Mouse (Mus musculus): ENCODE measurements around the gene Sbno1. TPM values are rescaled to one million over a fixed set of nuclear protein-coding genes. Genes with fewer than 3 reads are reported as not detected.
"Not testable (repeated sequence)": the region's sequence is repeated elsewhere in the genome, so short reads cannot be mapped to it uniquely, and the experiment has no call there.

Sbno1 gene
- 56.4 and 57.2 TPM in 2 replicates for polyA plus RNA-seq (2012; rRNA removed)

- TF ChIP-seq POLR2A (IDR thresholded peaks at IDR 0.05; ENCODE audit: extremely low read depth, insufficient read depth, low read length) (0 out of 2 replicates have a peak, but pooled peaks have one; percentile 36), CTCF (IDR thresholded peaks at IDR 0.05; ENCODE audit: extremely low read depth, insufficient read depth, low read length) (no peak)
- peak within 1 kb of the TSS; percentile 99 for H3K4me3 ChIP-seq (ENCODE audit: insufficient read depth, low read length)
- H3K4me1 ChIP-seq (ENCODE audit: control insufficient read depth, insufficient read depth, low read length), result no peaks in the 10 kb centered on the region
- peak within 1 kb of the TSS; percentile 98 for H3K27ac ChIP-seq (ENCODE audit: insufficient read depth, low read length)
Observed at GRCm38 (mm10) chr5:124425412-124426259, at the start of gene Sbno1. Gene Sbno1, minus strand, starts transcription at chr5:124426001.

- Histone ChIP-seq H3K4me3 (ENCODE audit: insufficient read depth, low read length) (no peak overlapping the region), H3K4me1 (ENCODE audit: control insufficient read depth, insufficient read depth, low read length) (peaks cover 3% of the 10 kb centered on the region), H3K27ac (ENCODE audit: insufficient read depth, low read length) (no peak overlapping the region)
- TF ChIP-seq POLR2A (IDR thresholded peaks at IDR 0.05; ENCODE audit: extremely low read depth, insufficient read depth, low read length), result no peak
- TF ChIP-seq CTCF (IDR thresholded peaks at IDR 0.05; ENCODE audit: extremely low read depth, insufficient read depth, low read length), result no peak
Observed at GRCm38 (mm10) chr5:124470591-124471171, 44.9 kb upstream of the Sbno1 start.

GRCm38 (mm10) chr5:124469486-124469885, 43.7 kb upstream of the Sbno1 start:
- TF ChIP-seq CTCF (IDR thresholded peaks at IDR 0.05; ENCODE audit: extremely low read depth, insufficient read depth, low read length) (no peak), POLR2A (IDR thresholded peaks at IDR 0.05; ENCODE audit: extremely low read depth, insufficient read depth, low read length) (no peak)
- H3K4me3 ChIP-seq (ENCODE audit: insufficient read depth, low read length), result no peak overlapping the region
- H3K27ac ChIP-seq (ENCODE audit: insufficient read depth, low read length), result no peak overlapping the region
- H3K4me1 ChIP-seq (ENCODE audit: control insufficient read depth, insufficient read depth, low read length), result no peaks in the 10 kb centered on the region

GRCm38 (mm10) chr5:124468365-124468764, 42.6 kb upstream of the Sbno1 start:
- H3K4me1 ChIP-seq (ENCODE audit: control insufficient read depth, insufficient read depth, low read length), result no peaks in the 10 kb centered on the region
- H3K4me3 ChIP-seq (ENCODE audit: insufficient read depth, low read length), result no peak overlapping the region
- TF ChIP-seq POLR2A (IDR thresholded peaks at IDR 0.05; ENCODE audit: extremely low read depth, insufficient read depth, low read length) (no peak), CTCF (IDR thresholded peaks at IDR 0.05; ENCODE audit: extremely low read depth, insufficient read depth, low read length) (no peak)
- no peak overlapping the region for H3K27ac ChIP-seq (ENCODE audit: insufficient read depth, low read length)

- Histone ChIP-seq H3K27ac (ENCODE audit: insufficient read depth, low read length) (no peak overlapping the region), H3K4me3 (ENCODE audit: insufficient read depth, low read length) (no peak overlapping the region), H3K4me1 (ENCODE audit: control insufficient read depth, insufficient read depth, low read length) (no peaks in the 10 kb centered on the region)
- TF ChIP-seq CTCF (IDR thresholded peaks at IDR 0.05; ENCODE audit: extremely low read depth, insufficient read depth, low read length) (no peak), POLR2A (IDR thresholded peaks at IDR 0.05; ENCODE audit: extremely low read depth, insufficient read depth, low read length) (no peak)
Observed at GRCm38 (mm10) chr5:124467766-124468165, 42.0 kb upstream of the Sbno1 start.

GRCm38 (mm10) chr5:124464905-124465304, 39.1 kb upstream of the Sbno1 start:
- no peaks in the 10 kb centered on the region for H3K4me1 ChIP-seq (ENCODE audit: control insufficient read depth, insufficient read depth, low read length)
- H3K4me3 ChIP-seq (ENCODE audit: insufficient read depth, low read length), result no peak overlapping the region
- TF ChIP-seq POLR2A (IDR thresholded peaks at IDR 0.05; ENCODE audit: extremely low read depth, insufficient read depth, low read length) (no peak), CTCF (IDR thresholded peaks at IDR 0.05; ENCODE audit: extremely low read depth, insufficient read depth, low read length) (no peak)
- H3K27ac ChIP-seq (ENCODE audit: insufficient read depth, low read length), result no peak overlapping the region

- H3K4me1 ChIP-seq (ENCODE audit: control insufficient read depth, insufficient read depth, low read length), result no peaks in the 10 kb centered on the region
- no peak overlapping the region for H3K27ac ChIP-seq (ENCODE audit: insufficient read depth, low read length)
- no peak for TF ChIP-seq POLR2A (IDR thresholded peaks at IDR 0.05; ENCODE audit: extremely low read depth, insufficient read depth, low read length)
- no peak for TF ChIP-seq CTCF (IDR thresholded peaks at IDR 0.05; ENCODE audit: extremely low read depth, insufficient read depth, low read length)
- H3K4me3 ChIP-seq (ENCODE audit: insufficient read depth, low read length), result no peak overlapping the region
Observed at GRCm38 (mm10) chr5:124463462-124463861, 37.7 kb upstream of the Sbno1 start.

GRCm38 (mm10) chr5:124462297-124463025, 36.7 kb upstream of the Sbno1 start:
- TF ChIP-seq POLR2A (IDR thresholded peaks at IDR 0.05; ENCODE audit: extremely low read depth, insufficient read depth, low read length) (no peak), CTCF (IDR thresholded peaks at IDR 0.05; ENCODE audit: extremely low read depth, insufficient read depth, low read length) (no peak)
- Histone ChIP-seq H3K4me1 (ENCODE audit: control insufficient read depth, insufficient read depth, low read length) (no peaks in the 10 kb centered on the region), H3K27ac (ENCODE audit: insufficient read depth, low read length) (no peak overlapping the region), H3K4me3 (ENCODE audit: insufficient read depth, low read length) (no peak overlapping the region)

- H3K4me3 ChIP-seq (ENCODE audit: insufficient read depth, low read length); H3K27ac ChIP-seq (ENCODE audit: insufficient read depth, low read length); H3K4me1 ChIP-seq (ENCODE audit: control insufficient read depth, insufficient read depth, low read length): not testable (repeated sequence)
Observed at GRCm38 (mm10) chr5:124460922-124461321, 35.1 kb upstream of the Sbno1 start.
